Mouse (Mus musculus): Measurements from ENCODE around the gene Mpzl1.

Gene Mpzl1

GRCm38 (mm10) chr1:165576459-165577112 lies 57.8 kb downstream of the Mpzl1 start:
- no peak for DNase-seq

DNA sequence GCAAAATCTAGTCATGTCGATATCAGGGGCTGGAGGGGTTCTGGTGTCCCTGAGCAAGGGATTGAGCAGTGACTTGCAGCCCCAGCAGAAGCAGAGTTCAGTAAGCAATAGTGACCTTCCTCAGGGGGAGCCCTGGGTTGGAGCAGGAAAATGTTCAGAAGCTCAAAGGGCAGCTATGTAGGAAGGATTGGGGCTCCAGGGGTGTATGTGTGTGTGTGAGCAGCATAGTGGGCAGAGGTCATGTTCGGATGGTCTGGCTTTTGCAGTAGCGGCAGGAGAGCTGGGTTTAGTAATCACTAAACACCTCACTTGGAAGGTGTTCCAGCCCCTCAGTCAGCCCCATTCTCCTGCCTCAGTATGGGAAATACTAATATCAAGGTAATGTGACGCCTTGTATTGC lies 58.3 kb downstream of the Mpzl1 start:
- no peak for DNase-seq

GRCm38 (mm10) chr1:165567466-165567865 lies 66.9 kb downstream of the Mpzl1 start:
- no peak for DNase-seq

DNA sequence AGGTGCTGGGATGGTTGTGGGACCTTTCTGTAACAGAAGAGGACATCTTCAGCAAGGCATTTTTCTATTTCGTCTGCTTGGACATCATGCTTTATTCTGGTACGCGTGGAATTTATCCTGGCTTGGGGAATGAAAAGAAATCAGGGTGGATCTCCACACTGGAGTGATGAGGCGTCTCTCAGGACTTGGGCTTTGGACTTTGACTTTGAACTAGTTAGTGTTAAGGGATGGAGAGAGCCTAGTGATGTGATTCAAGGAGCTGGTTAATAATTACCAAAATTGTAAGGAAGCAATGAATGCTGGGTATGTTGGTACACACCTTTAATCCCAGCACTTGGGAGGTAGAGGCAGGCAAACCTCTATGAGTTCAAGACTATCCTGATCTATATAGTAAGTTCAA lies 69.1 kb downstream of the Mpzl1 start:
- DNase-seq = no peak

- DNase-seq = no peak
These were observed 75.3 kb downstream of the Mpzl1 start for GRCm38 (mm10) chr1:165559073-165559472.

DNA sequence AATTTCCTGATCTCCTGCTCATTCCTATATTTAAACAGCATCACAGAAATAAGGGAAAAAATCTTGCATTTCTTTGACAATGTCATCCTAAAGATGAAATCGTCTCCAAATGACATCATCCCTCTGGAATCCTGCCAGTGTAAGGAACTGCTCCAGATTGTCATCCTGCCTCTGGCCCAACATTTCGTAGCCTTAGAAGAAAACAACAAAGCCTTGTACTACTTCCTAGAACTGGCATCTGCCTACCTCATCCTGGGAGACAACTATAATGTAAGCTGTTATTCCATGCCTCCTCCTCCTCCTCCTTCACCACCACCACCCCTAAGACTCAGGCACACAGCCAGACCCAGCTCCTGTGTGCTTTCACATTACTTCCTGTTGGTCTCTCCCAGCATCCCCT lies 77.6 kb downstream of the Mpzl1 start:
- no peak for DNase-seq

Measured in kidney, postnatal 14 days (tissue).